Mouse (Mus musculus): ENCODE measurements around the gene Gbp7.

- no peak for TF ChIP-seq CTCF (IDR thresholded peaks at IDR 0.05)
- no peak for TF ChIP-seq EP300 (IDR thresholded peaks at IDR 0.05; ENCODE audit: insufficient read depth, low read depth, low read length)
- peak; percentile 64; the same call in 1 of the 2 replicates for TF ChIP-seq POLR2A (IDR thresholded peaks at IDR 0.05; ENCODE audit: insufficient read depth, low read depth, low read length)
Measured at GRCm38 (mm10) chr3:142496113-142497101, 33.7 kb upstream of the Gbp7 start.

Data from heart, adult 2 months (tissue).